Mouse (Mus musculus) thymus, adult 2 months (tissue): ENCODE measurements around the gene Piezo1. TPM values are rescaled to one million over a fixed set of nuclear protein-coding genes. Genes with fewer than 3 reads are reported as not detected.

Experiments used
- DNase-seq: peaks from one replicate; pipeline ENCODE4 v3.0.0; 2021
- H3K27ac ChIP-seq: fragments of 200-500 bp; 2 replicates; pipeline ENCODE4 v1.5.1; 2012; ENCODE audit warnings: low read length, control low read depth; ENCODE audit not compliant: control insufficient read depth, insufficient read depth
- H3K27me3 ChIP-seq: fragments of 200-500 bp; 2 replicates; pipeline ENCODE4 v1.6.1; 2012; ENCODE audit warnings: mild to moderate bottlenecking, low read length, moderate library complexity, mixed read lengths; ENCODE audit not compliant: control insufficient read depth, insufficient read depth
- H3K36me3 ChIP-seq: fragments of 200-500 bp; 2 replicates; pipeline ENCODE4 v1.6.1; 2012; ENCODE audit warnings: mild to moderate bottlenecking, low read length, moderate library complexity; ENCODE audit not compliant: control insufficient read depth, insufficient read depth
- H3K4me1 ChIP-seq: fragments of 200-500 bp; replicated peaks from 2 replicates; pipeline ENCODE4 v1.6.1; 2012; ENCODE audit warnings: low read length; ENCODE audit not compliant: control insufficient read depth, insufficient read depth
- H3K4me3 ChIP-seq: fragments of 200-500 bp; 2 replicates; pipeline ENCODE4 v1.5.1; 2012; ENCODE audit warnings: mild to moderate bottlenecking, low read length, control low read depth, moderate library complexity; ENCODE audit not compliant: control insufficient read depth, insufficient read depth
- CTCF ChIP-seq: fragments of 200-500 bp; IDR thresholded peaks from 2 replicates; pipeline ENCODE4 v1.5.1; 2012; ENCODE audit warnings: mild to moderate bottlenecking, control low read depth, low read length, moderate library complexity, borderline replicate concordance; ENCODE audit not compliant: control insufficient read depth, poor library complexity, insufficient read depth; ENCODE audit errors: extremely low read depth
- POLR2A ChIP-seq: fragments of 200-500 bp; IDR thresholded peaks from 2 replicates; pipeline ENCODE4 v1.6.1; 2012; ENCODE audit warnings: mild to moderate bottlenecking, low read length, control low read depth, moderate library complexity; ENCODE audit not compliant: control insufficient read depth, poor library complexity, insufficient read depth; ENCODE audit errors: extremely low read depth
- WGBS: fragments of 180-500 bp; shearing (Covaris S2); methylation state at CpG from one replicate; pipeline ENCODE4 v1.1.7; 2018; 5-methylcytosine and 5-hydroxymethylcytosine counted together
- polyA plus RNA-seq: library from polyadenylated mRNA; depleted of rRNA; stranded (reverse); fragments of >200 nt; gene quantifications from 2 replicates; pipeline ENCODE4 v1.2.3, GENCODE M21; 2012

The Piezo1 gene
- polyA plus RNA-seq, 1 experiment = 93.6 TPM

DNA sequence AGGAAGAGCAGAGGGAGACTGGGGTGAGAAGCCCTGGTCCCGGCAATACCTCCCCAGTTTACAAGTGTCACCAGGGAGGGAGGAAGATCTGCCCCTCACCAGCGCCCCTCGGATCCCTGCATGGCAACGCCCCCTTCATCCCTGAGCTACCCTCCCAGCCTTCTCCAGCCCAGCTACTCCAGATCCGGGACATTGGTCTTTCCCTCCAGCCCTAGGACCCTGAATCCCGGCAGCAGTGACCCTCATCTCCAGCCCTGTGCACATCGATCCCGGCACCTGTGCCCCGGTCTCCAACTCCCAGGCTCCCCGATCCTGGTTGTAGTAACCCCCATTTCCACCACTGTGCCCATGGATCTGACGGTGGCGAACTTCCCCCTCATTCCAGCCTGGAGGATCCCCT is 108.3 kb downstream of the Piezo1 start:
- Histone ChIP-seq H3K4me3 (peak overlapping the region; percentile 59), H3K4me1 (peaks cover 32% of the 10 kb centered on the region), H3K27ac (no peak overlapping the region), H3K27me3 (no peaks in the 10 kb centered on the region), H3K36me3 (no peaks in the 10 kb centered on the region)
- no peak for DNase-seq
- 4% methylated on average over 12 of the region's 12 CpGs for WGBS
- no peak for TF ChIP-seq POLR2A
- TF ChIP-seq CTCF = no peak

DNA sequence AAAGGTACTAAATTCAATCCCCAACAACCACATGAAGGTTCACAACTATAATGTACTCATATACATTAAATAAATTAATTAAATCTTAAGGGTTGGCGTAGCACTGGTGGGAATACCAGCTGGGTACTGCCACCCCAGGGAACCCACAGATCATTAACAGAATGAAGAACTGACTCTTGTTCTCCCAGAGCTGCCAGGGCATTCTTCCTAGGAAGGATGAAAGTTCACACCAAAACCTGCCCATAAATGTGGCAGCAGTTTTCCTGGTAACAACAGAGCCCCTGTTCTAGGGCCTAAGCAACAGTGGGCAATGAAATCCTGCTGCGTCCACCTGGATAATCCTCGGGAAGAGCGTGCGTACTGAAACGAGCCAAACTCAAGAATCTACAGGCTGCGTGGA is 108.8 kb downstream of the Piezo1 start:
- H3K27ac ChIP-seq = no peak overlapping the region
- peak overlapping the region; percentile 59; the same call in 1 of the 2 replicates for H3K4me3 ChIP-seq
- H3K4me1 ChIP-seq = peaks cover 36% of the 10 kb centered on the region
- H3K27me3 ChIP-seq = no peaks in the 10 kb centered on the region
- TF ChIP-seq CTCF (no peak), POLR2A (no peak)
- H3K36me3 ChIP-seq = no peaks in the 10 kb centered on the region
- DNase-seq = no peak
- 68% methylated on average over 7 of the region's 7 CpGs for WGBS

DNA sequence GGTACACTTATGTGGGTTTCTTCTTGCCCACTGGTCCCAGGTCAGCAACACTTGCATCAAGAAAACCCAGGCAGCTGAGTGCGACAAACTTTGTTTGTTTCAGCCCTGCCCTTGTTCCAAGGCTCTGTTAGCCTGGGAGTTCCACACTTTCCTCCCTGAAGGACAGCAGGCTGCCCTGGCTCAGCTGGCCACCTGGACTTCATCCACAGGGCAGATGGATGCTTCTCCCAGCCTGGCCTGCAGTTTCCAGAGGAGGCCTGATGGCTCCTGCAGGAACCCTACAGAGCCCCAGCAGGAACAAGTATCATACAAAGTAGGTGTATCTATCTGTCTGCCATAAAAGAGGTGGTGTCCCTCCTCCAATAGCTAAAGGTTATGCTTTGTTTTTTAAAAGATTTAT is 109.8 kb downstream of the Piezo1 start:
- DNase-seq = no peak
- H3K27ac ChIP-seq = no peak overlapping the region
- 100% methylated on average over 1 of the region's 1 CpGs for WGBS
- no peak overlapping the region for H3K4me3 ChIP-seq
- TF ChIP-seq POLR2A = no peak
- TF ChIP-seq CTCF = no peak
- peaks cover 47% of the 10 kb centered on the region for H3K4me1 ChIP-seq
- no peaks in the 10 kb centered on the region for H3K36me3 ChIP-seq
- H3K27me3 ChIP-seq = no peaks in the 10 kb centered on the region

DNA sequence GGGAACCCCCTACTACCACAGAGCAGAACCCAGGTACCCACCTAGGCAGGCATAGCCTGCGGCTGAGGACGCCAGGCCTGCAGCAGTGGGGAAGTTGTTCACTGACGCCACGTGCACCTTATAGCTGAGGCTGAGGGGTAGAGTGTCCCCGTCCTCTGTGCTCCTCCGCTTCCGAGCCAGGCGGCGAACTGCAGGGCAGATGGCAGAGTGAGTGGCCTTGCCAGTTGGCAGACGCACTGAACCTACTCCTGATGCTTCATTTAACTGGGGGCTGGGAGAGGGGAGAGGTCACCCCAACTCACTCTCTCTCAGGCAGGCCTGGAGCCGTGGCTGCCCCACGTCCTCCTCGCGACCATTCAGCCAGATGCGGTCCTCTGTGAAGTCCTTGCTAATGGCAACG is 111.8 kb downstream of the Piezo1 start:
- no peak overlapping the region for H3K4me3 ChIP-seq
- H3K4me1 ChIP-seq = peaks cover 36% of the 10 kb centered on the region
- H3K27me3 ChIP-seq = no peaks in the 10 kb centered on the region
- no peaks in the 10 kb centered on the region for H3K36me3 ChIP-seq
- WGBS = 98% methylated on average over 16 of the region's 16 CpGs
- H3K27ac ChIP-seq = no peak overlapping the region
- no peak for TF ChIP-seq POLR2A
- TF ChIP-seq CTCF = no peak
- DNase-seq = no peak

GRCm38 (mm10) chr8:122437708-122438331 is 113.3 kb downstream of the Piezo1 start:
- no peak for TF ChIP-seq CTCF
- peak; percentile 12; the same call in 1 of the 2 replicates for TF ChIP-seq POLR2A
- H3K4me3 ChIP-seq = peak overlapping the region; percentile 41
- DNase-seq = peak; percentile 36
- H3K27me3 ChIP-seq = no peaks in the 10 kb centered on the region
- no peaks in the 10 kb centered on the region for H3K36me3 ChIP-seq
- peak overlapping the region; percentile 80 for H3K27ac ChIP-seq
- 81% methylated on average over 13 of the region's 13 CpGs for WGBS
- H3K4me1 ChIP-seq = peaks cover 44% of the 10 kb centered on the region

DNA sequence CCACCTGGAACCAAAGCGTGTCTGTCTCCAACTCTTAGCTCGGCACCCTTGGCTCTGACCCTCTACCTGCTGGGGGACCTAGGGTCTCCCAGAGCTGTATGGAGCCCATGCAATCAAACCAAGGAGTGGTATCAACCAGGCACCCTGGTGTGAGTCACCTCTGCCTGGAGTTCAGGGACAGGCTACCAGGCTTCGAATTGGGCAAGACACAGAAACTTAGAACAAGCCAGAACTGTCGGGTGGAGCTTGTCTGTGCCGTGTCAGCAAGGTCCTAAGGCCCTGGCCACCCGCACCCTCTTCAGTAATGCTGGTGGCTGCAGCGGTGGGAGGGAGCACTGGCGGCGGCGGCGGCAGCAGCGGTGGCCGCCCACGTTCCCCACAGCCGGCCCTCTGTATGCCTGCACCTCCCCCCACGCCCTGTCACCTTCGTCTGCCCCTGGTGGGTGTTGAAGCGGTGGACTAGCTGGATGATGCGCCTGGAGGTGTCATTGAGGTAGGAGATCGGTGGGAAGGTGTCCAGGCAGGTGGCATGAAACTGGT is 114.5 kb downstream of the Piezo1 start:
- peaks cover 44% of the 10 kb centered on the region for H3K4me1 ChIP-seq
- H3K27me3 ChIP-seq = no peaks in the 10 kb centered on the region
- no peak overlapping the region for H3K4me3 ChIP-seq
- H3K27ac ChIP-seq = no peak overlapping the region
- WGBS = 67% methylated on average over 20 of the region's 20 CpGs
- no peak for DNase-seq
- TF ChIP-seq POLR2A (no peak), CTCF (no peak)
- no peaks in the 10 kb centered on the region for H3K36me3 ChIP-seq
